Mouse (Mus musculus): ENCODE measurements around the gene Syna. TPM values are rescaled to one million over a fixed set of nuclear protein-coding genes. Genes with fewer than 3 reads are reported as not detected.

The Syna gene
- polyA plus RNA-seq (2014; fragmentation: Nextera tagmentation; extraction: Ambion mirVana): 0.14 TPM in 1 of 2 replicates, not detected in the other

DNA sequence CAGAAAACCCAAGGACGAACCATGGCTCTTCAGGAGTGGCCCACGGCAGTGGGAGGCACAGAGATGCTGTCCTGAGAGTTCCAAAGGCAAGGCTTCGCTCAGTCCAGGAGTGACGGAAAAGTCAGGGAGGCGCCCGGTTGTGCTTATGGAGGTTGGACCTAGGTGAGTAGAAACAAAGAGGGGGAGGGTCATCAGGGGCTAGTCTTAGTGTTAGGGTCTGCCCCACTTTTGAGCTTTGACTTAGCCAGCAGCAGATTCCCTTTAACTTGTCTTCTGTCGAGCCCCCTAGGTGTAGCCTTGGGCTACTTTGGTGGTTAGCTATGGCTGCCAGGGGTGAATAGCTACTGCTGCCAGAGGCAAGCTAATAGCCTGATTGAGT, at the start of gene Syna:
Gene Syna, minus strand, starts transcription at position 101 of the 379 bp plus-strand sequence.
- Histone ChIP-seq H3K36me3 (ENCODE audit: control insufficient read depth, insufficient read depth, low read length) (no peaks in the 10 kb centered on the region), H3K4me1 (ENCODE audit: control insufficient read depth, insufficient read depth, low read length) (0 out of 2 replicates have a peak, but pooled peaks cover 7% of the 10 kb centered on the region), H3K9me3 (ENCODE audit: control insufficient read depth, low read length) (no peaks in the 10 kb centered on the region), H3K9ac (ENCODE audit: low read depth, low read length) (no peak within 1 kb of the TSS), H3K27ac (ENCODE audit: low read depth, low read length) (no peak within 1 kb of the TSS), H3K27me3 (ENCODE audit: control insufficient read depth, insufficient read depth, low read length) (no peaks in the 10 kb centered on the region), H3K4me3 (ENCODE audit: low read length) (no peak within 1 kb of the TSS), H3K4me2 (replicated peaks; ENCODE audit: low read depth, low read length) (no peak within 1 kb of the TSS)
- ATAC-seq (ENCODE audit: low FRiP score, low TSS enrichment): no peak
- WGBS: 81% methylated on average over 7 of the region's 7 CpGs

DNA sequence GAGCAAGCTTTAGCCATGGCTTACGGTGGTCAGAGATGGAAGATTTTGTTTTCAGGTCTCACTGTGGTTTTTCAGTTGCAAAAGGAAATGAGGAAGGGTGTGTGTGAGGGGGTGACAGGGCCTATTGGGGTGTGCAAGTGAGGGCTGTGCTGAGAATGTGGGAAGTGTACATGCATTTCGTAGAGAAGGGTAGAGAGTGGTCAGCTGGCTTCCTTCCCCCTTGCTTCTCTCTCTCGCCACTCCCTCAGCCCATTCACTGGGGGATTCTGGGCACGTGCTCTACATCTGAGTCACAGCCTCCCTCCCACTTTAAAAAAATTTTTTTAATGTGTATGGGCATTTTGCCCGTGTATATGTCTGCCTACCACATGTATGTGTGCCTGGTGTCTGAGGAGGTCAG, 47.1 kb upstream of the Syna start:
- 75% methylated on average over 5 of the region's 5 CpGs for WGBS
- no peak overlapping the region for H3K4me3 ChIP-seq (ENCODE audit: low read length)
- no peaks in the 10 kb centered on the region for H3K9me3 ChIP-seq (ENCODE audit: control insufficient read depth, low read length)
- no peak overlapping the region for H3K9ac ChIP-seq (ENCODE audit: low read depth, low read length)
- H3K27me3 ChIP-seq (ENCODE audit: control insufficient read depth, insufficient read depth, low read length): no peaks in the 10 kb centered on the region
- no peak for ATAC-seq (ENCODE audit: low FRiP score, low TSS enrichment)
- H3K4me1 ChIP-seq (ENCODE audit: control insufficient read depth, insufficient read depth, low read length): no peaks in the 10 kb centered on the region
- no peak overlapping the region for H3K27ac ChIP-seq (ENCODE audit: low read depth, low read length)
- H3K36me3 ChIP-seq (ENCODE audit: control insufficient read depth, insufficient read depth, low read length): no peaks in the 10 kb centered on the region
- no peak overlapping the region for H3K4me2 ChIP-seq (replicated peaks; ENCODE audit: low read depth, low read length)

DNA sequence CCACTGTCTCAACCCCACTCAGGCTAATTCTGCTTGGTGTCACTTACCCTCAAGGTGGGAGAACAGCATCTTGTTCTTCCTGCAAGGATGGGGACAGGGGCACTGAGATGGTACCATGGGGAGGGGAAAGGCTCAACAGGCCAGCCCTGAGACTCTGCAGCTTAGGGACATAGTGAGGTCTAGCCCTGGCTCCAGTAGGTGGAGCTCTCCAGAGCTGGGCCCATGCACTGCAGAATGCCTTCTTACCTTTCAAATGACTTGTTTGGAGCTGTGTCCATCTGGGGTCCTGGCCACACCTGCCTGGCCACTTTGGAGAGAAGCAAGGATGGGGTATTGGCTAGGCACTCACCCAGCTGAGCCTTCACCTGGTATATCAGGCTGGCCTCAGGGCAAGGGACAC, 46.3 kb upstream of the Syna start:
- no peak overlapping the region for H3K9ac ChIP-seq (ENCODE audit: low read depth, low read length)
- no peak for ATAC-seq (ENCODE audit: low FRiP score, low TSS enrichment)
- H3K36me3 ChIP-seq (ENCODE audit: control insufficient read depth, insufficient read depth, low read length): no peaks in the 10 kb centered on the region
- H3K9me3 ChIP-seq (ENCODE audit: control insufficient read depth, low read length): no peaks in the 10 kb centered on the region
- H3K4me3 ChIP-seq (ENCODE audit: low read length): no peak overlapping the region
- no peaks in the 10 kb centered on the region for H3K27me3 ChIP-seq (ENCODE audit: control insufficient read depth, insufficient read depth, low read length)
- H3K4me1 ChIP-seq (ENCODE audit: control insufficient read depth, insufficient read depth, low read length): no peaks in the 10 kb centered on the region
- no peak overlapping the region for H3K27ac ChIP-seq (ENCODE audit: low read depth, low read length)
- no peak overlapping the region for H3K4me2 ChIP-seq (replicated peaks; ENCODE audit: low read depth, low read length)

DNA sequence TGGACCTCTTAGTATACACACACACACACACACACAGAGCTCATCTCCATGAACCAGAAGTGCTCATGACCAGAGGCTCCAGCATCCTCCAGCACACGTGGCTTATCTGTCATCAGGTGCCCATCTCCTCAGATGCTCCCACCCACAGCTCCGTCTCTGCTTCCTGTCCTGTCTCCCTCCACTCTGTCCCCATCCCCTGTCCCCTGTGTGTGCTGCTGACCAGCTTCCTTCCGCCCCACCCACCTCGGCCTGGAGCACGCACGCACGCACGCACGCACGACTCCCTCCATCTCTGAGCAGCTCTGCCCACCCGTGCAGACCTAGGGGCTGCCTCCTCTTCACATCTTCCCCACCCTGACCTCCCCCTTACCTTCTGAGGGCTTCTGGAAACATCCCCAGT, 44.4 kb upstream of the Syna start:
- H3K36me3 ChIP-seq (ENCODE audit: control insufficient read depth, insufficient read depth, low read length): peaks cover 6% of the 10 kb centered on the region
- H3K9ac ChIP-seq (ENCODE audit: low read depth, low read length): no peak overlapping the region
- H3K9me3 ChIP-seq (ENCODE audit: control insufficient read depth, low read length): no peaks in the 10 kb centered on the region
- 81% methylated on average over 11 of the region's 11 CpGs for WGBS
- no peak overlapping the region for H3K4me2 ChIP-seq (replicated peaks; ENCODE audit: low read depth, low read length)
- no peaks in the 10 kb centered on the region for H3K27me3 ChIP-seq (ENCODE audit: control insufficient read depth, insufficient read depth, low read length)
- ATAC-seq (ENCODE audit: low FRiP score, low TSS enrichment): no peak
- H3K27ac ChIP-seq (ENCODE audit: low read depth, low read length): no peak overlapping the region
- no peak overlapping the region for H3K4me3 ChIP-seq (ENCODE audit: low read length)
- no peaks in the 10 kb centered on the region for H3K4me1 ChIP-seq (ENCODE audit: control insufficient read depth, insufficient read depth, low read length)

DNA sequence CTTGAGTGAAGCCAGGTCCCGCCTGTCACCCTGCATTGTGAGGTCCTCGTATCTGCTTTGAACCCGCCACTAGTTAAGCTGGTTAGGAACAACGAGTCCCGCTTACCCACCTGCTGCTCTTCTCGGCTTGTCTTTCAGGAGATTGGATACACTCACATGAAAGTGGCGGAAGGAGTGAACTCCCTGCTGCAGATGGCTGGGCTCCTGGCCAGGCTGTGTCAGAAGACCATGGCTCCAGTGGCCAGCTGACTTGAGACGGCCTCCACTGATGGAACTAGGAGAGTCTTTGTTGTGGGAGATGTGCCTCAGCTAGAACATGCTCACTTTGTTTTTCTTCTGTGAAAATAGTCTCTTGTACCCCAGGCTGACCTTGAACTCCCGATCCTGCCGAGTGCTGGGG, 37.7 kb upstream of the Syna start:
- H3K4me1 ChIP-seq (ENCODE audit: control insufficient read depth, insufficient read depth, low read length): no peaks in the 10 kb centered on the region
- H3K27ac ChIP-seq (ENCODE audit: low read depth, low read length): no peak overlapping the region
- 88% methylated on average over 10 of the region's 10 CpGs for WGBS
- no peak for ATAC-seq (ENCODE audit: low FRiP score, low TSS enrichment)
- no peak overlapping the region for H3K4me3 ChIP-seq (ENCODE audit: low read length)
- H3K4me2 ChIP-seq (replicated peaks; ENCODE audit: low read depth, low read length): no peak overlapping the region
- no peaks in the 10 kb centered on the region for H3K9me3 ChIP-seq (ENCODE audit: control insufficient read depth, low read length)
- no peaks in the 10 kb centered on the region for H3K27me3 ChIP-seq (ENCODE audit: control insufficient read depth, insufficient read depth, low read length)
- H3K9ac ChIP-seq (ENCODE audit: low read depth, low read length): no peak overlapping the region
- H3K36me3 ChIP-seq (ENCODE audit: control insufficient read depth, insufficient read depth, low read length): peaks cover 64% of the 10 kb centered on the region

DNA sequence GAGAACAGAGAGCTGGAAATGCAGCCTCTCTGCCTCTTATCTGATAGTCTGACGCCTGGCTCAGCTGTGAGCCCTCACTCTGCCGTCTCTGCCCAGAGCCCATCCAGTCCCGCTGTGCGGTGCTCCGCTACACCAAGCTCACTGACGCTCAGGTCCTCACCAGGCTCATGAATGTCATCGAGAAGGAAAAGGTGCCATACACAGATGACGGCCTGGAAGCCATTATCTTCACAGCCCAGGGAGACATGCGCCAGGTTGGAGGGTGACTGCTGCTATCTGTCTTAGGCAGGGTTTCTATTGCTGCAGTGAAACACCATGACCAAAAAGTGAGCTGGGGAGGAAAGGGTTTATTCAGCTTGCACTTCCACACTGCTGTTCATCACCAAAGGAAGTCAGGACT, 33.1 kb upstream of the Syna start:
- no peaks in the 10 kb centered on the region for H3K27me3 ChIP-seq (ENCODE audit: control insufficient read depth, insufficient read depth, low read length)
- H3K9me3 ChIP-seq (ENCODE audit: control insufficient read depth, low read length): no peaks in the 10 kb centered on the region
- no peaks in the 10 kb centered on the region for H3K4me1 ChIP-seq (ENCODE audit: control insufficient read depth, insufficient read depth, low read length)
- no peak overlapping the region for H3K4me3 ChIP-seq (ENCODE audit: low read length)
- no peak overlapping the region for H3K27ac ChIP-seq (ENCODE audit: low read depth, low read length)
- no peak for ATAC-seq (ENCODE audit: low FRiP score, low TSS enrichment)
- no peak overlapping the region for H3K4me2 ChIP-seq (replicated peaks; ENCODE audit: low read depth, low read length)
- peaks cover 76% of the 10 kb centered on the region for H3K36me3 ChIP-seq (ENCODE audit: control insufficient read depth, insufficient read depth, low read length)
- no peak overlapping the region for H3K9ac ChIP-seq (ENCODE audit: low read depth, low read length)
- 87% methylated on average over 9 of the region's 9 CpGs for WGBS

DNA sequence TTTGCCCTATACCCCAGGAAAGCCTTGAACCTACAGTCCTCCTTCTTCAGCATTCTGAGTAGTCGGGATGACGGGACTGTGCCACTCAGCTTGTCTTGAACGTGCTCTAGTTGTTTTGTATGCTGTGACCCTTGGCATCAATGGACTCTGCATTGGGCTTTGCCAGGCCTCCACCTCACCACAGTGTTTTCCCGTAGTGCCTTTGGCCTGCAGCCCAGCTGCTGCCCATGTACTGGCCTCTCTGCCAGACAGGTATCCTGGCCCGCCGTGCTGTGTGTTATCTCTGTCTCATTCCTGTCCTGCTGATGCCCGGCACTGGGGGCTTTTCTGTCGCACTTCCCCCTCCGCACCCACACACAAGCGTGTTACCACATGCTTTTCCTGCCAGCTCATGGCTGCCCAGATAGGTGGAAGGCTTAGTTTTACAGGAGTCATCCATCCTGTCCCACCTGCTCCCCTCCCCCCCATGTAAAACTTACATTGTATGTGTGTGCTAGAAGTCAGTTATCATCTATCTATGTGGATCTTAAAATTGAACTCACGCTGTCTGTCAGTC, 32.1 kb upstream of the Syna start:
- Histone ChIP-seq H3K27me3 (ENCODE audit: control insufficient read depth, insufficient read depth, low read length) (no peaks in the 10 kb centered on the region), H3K27ac (ENCODE audit: low read depth, low read length) (no peak overlapping the region), H3K4me2 (replicated peaks; ENCODE audit: low read depth, low read length) (no peak overlapping the region), H3K4me3 (ENCODE audit: low read length) (no peak overlapping the region), H3K4me1 (ENCODE audit: control insufficient read depth, insufficient read depth, low read length) (no peaks in the 10 kb centered on the region), H3K9me3 (ENCODE audit: control insufficient read depth, low read length) (no peaks in the 10 kb centered on the region), H3K9ac (ENCODE audit: low read depth, low read length) (no peak overlapping the region), H3K36me3 (ENCODE audit: control insufficient read depth, insufficient read depth, low read length) (peaks cover 66% of the 10 kb centered on the region)
- ATAC-seq (ENCODE audit: low FRiP score, low TSS enrichment): no peak
- 92% methylated on average over 11 of the region's 11 CpGs for WGBS

DNA sequence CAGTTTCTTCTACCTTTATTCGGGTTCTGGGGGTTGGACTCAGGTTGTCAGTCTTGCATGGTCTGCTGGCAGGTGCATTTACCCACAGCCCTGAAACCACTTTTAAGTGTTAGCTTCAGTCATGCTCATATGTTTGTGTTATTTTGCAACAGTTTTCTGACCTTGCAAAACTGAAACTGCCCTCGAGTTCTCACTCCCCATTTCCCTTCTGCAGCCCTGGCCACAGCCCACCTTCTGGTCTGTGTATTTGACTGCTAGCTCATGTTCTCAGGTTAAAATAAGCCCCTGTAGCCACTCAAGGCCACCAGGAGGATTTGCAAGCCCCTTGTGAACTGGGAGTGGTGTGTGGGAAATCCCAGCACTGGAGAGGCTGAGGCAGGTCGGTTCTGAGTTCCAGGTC, 29.9 kb upstream of the Syna start:
- Histone ChIP-seq H3K9me3 (ENCODE audit: control insufficient read depth, low read length) (no peaks in the 10 kb centered on the region), H3K27ac (ENCODE audit: low read depth, low read length) (no peak overlapping the region), H3K36me3 (ENCODE audit: control insufficient read depth, insufficient read depth, low read length) (peaks cover 55% of the 10 kb centered on the region), H3K9ac (ENCODE audit: low read depth, low read length) (no peak overlapping the region), H3K4me3 (ENCODE audit: low read length) (no peak overlapping the region), H3K4me1 (ENCODE audit: control insufficient read depth, insufficient read depth, low read length) (no peaks in the 10 kb centered on the region), H3K4me2 (replicated peaks; ENCODE audit: low read depth, low read length) (no peak overlapping the region), H3K27me3 (ENCODE audit: control insufficient read depth, insufficient read depth, low read length) (no peaks in the 10 kb centered on the region)
- ATAC-seq (ENCODE audit: low FRiP score, low TSS enrichment): no peak
- WGBS: 88% methylated on average over 3 of the region's 3 CpGs

DNA sequence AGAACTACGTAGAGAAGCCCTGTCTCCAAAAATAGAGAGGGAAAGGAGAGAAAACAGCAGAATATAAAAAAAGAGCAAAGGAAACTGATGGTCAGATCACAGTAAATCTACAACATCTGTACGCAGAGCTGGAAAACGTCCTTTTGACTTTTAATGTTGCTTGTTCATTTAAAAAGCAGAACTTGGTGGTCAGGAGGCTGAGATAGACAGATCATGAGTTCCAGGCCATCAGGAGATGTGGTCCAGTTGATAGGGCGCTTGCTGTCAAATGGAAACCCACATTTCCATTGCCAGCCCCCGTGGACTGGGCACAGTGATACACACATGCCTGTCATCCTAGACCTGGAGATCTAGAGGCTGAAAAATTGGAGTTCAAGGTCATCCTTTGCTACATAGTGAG, 24.8 kb upstream of the Syna start:
- no peak for ATAC-seq (ENCODE audit: low FRiP score, low TSS enrichment)
- no peak overlapping the region for H3K4me3 ChIP-seq (ENCODE audit: low read length)
- 91% methylated on average over 5 of the region's 5 CpGs for WGBS
- no peak overlapping the region for H3K27ac ChIP-seq (ENCODE audit: low read depth, low read length)
- no peaks in the 10 kb centered on the region for H3K27me3 ChIP-seq (ENCODE audit: control insufficient read depth, insufficient read depth, low read length)
- 0 out of 2 replicates have a peak, but pooled peaks cover 7% of the 10 kb centered on the region for H3K4me1 ChIP-seq (ENCODE audit: control insufficient read depth, insufficient read depth, low read length)
- no peak overlapping the region for H3K9ac ChIP-seq (ENCODE audit: low read depth, low read length)
- H3K9me3 ChIP-seq (ENCODE audit: control insufficient read depth, low read length): no peaks in the 10 kb centered on the region
- no peak overlapping the region for H3K4me2 ChIP-seq (replicated peaks; ENCODE audit: low read depth, low read length)
- peaks cover 8% of the 10 kb centered on the region; the same call in 1 of the 2 replicates for H3K36me3 ChIP-seq (ENCODE audit: control insufficient read depth, insufficient read depth, low read length)

Data from kidney, embryonic 14.5 days (tissue).